Mouse (Mus musculus) midbrain, embryonic 16.5 days (tissue): ENCODE measurements around the gene Ptprg. TPM values are rescaled to one million over a fixed set of nuclear protein-coding genes. Genes with fewer than 3 reads are reported as not detected.
A peak's percentile ranks its signal among the peaks of the same experiment; 100 is the strongest.

Source experiments
- ATAC-seq: fragments of 200-750 bp; cut with Nextera tagmentation; 2 replicates; pipeline ENCODE4 v1.8.0; 2017; ENCODE audit warnings: moderate TSS enrichment
- H3K27ac ChIP-seq: fragments of 300-500 bp; sonication (generic); 2 replicates; pipeline ENCODE4 v1.5.1; 2014; ENCODE audit warnings: mild to moderate bottlenecking, low read length, mixed read lengths
- H3K27me3 ChIP-seq: fragments of 300-500 bp; sonication (generic); 2 replicates; pipeline ENCODE4 v1.6.1; 2014; ENCODE audit warnings: low read depth, low read length, mixed read lengths; ENCODE audit not compliant: control insufficient read depth, insufficient read depth
- H3K36me3 ChIP-seq: fragments of 300-500 bp; sonication (generic); 2 replicates; pipeline ENCODE4 v1.6.1; 2014; ENCODE audit warnings: mild to moderate bottlenecking, low read length, moderate library complexity, mixed read lengths; ENCODE audit not compliant: control insufficient read depth, insufficient read depth
- H3K4me1 ChIP-seq: fragments of 300-500 bp; sonication (generic); 2 replicates; pipeline ENCODE4 v1.6.1; 2014; ENCODE audit warnings: mild to moderate bottlenecking, low read length, mixed read lengths; ENCODE audit not compliant: control insufficient read depth, insufficient read depth
- H3K4me2 ChIP-seq: fragments of 300-500 bp; sonication (generic); 2 replicates; pipeline ENCODE4 v1.6.1; 2014; ENCODE audit warnings: mild to moderate bottlenecking, low read length, mixed read lengths
- H3K4me3 ChIP-seq: fragments of 300-500 bp; sonication (generic); 2 replicates; pipeline ENCODE4 v1.5.1; 2014; ENCODE audit warnings: low read depth, mild to moderate bottlenecking, low read length, moderate library complexity, mixed read lengths
- H3K9ac ChIP-seq: fragments of 300-500 bp; sonication (generic); 2 replicates; pipeline ENCODE4 v1.6.1; 2014; ENCODE audit warnings: low read depth, low read length, mixed read lengths
- H3K9me3 ChIP-seq: fragments of 300-500 bp; sonication (generic); replicated peaks from 2 replicates; pipeline ENCODE4 v1.6.1; 2014; ENCODE audit warnings: mild to moderate bottlenecking, low read length, mixed read lengths; ENCODE audit not compliant: control insufficient read depth, poor library complexity, severe bottlenecking
- whole genome bisulfite sequencing: fragments of 180-500 bp; shearing (Covaris S2); extraction: QIAGEN DNeasy Blood & Tissue Kit; methylation state at CpG from one replicate; pipeline ENCODE4 v1.1.7; 2014; 5-methylcytosine and 5-hydroxymethylcytosine counted together
- polyA plus RNA-seq: library from polyadenylated mRNA; unstranded; fragments of >200 nt; fragmentation: Nextera tagmentation; extraction: Ambion mirVana; gene quantifications from 2 replicates; pipeline ENCODE4 v1.2.1, GENCODE M21; 2015

Ptprg gene
- polyA plus RNA-seq, 1 experiment from 2014 or later = 37.6 TPM

GRCm38 (mm10) chr14:11678201-11678600 is 124.9 kb downstream of the Ptprg start:
- H3K36me3 ChIP-seq = no peaks in the 10 kb centered on the region
- no peaks in the 10 kb centered on the region for H3K27me3 ChIP-seq
- no peak overlapping the region for H3K4me2 ChIP-seq
- H3K4me1 ChIP-seq = peaks cover 6% of the 10 kb centered on the region; the same call in 1 of the 2 replicates
- ATAC-seq = no peak
- no peak overlapping the region for H3K9ac ChIP-seq
- H3K27ac ChIP-seq = no peak overlapping the region
- 79% methylated on average over 4 of the region's 4 CpGs for WGBS
- no peak overlapping the region for H3K4me3 ChIP-seq
- no peaks in the 10 kb centered on the region for H3K9me3 ChIP-seq

- H3K4me3 ChIP-seq = no peak overlapping the region
- 72% methylated on average over 3 of the region's 3 CpGs for WGBS
- H3K4me2 ChIP-seq = no peak overlapping the region
- H3K27ac ChIP-seq = no peak overlapping the region
- H3K27me3 ChIP-seq = no peaks in the 10 kb centered on the region
- no peaks in the 10 kb centered on the region for H3K36me3 ChIP-seq
- ATAC-seq = no peak
- H3K9me3 ChIP-seq = no peaks in the 10 kb centered on the region
- H3K4me1 ChIP-seq = peaks cover 14% of the 10 kb centered on the region
- H3K9ac ChIP-seq = no peak overlapping the region
These were observed 126.4 kb downstream of the Ptprg start for GRCm38 (mm10) chr14:11679741-11680140.

- Histone ChIP-seq H3K4me3 (no peak overlapping the region), H3K36me3 (no peaks in the 10 kb centered on the region), H3K27me3 (no peaks in the 10 kb centered on the region), H3K9ac (no peak overlapping the region), H3K4me2 (no peak overlapping the region), H3K9me3 (no peaks in the 10 kb centered on the region), H3K4me1 (peaks cover 14% of the 10 kb centered on the region), H3K27ac (no peak overlapping the region)
- no peak for ATAC-seq
- WGBS = 80% methylated on average over 2 of the region's 2 CpGs
These were observed 127.3 kb downstream of the Ptprg start for GRCm38 (mm10) chr14:11680621-11681020.

GRCm38 (mm10) chr14:11682441-11682840 is 129.1 kb downstream of the Ptprg start:
- H3K4me3 ChIP-seq = no peak overlapping the region
- H3K4me2 ChIP-seq = no peak overlapping the region
- peaks cover 14% of the 10 kb centered on the region for H3K4me1 ChIP-seq
- H3K9me3 ChIP-seq = no peaks in the 10 kb centered on the region
- no peaks in the 10 kb centered on the region for H3K36me3 ChIP-seq
- ATAC-seq = no peak
- no peaks in the 10 kb centered on the region for H3K27me3 ChIP-seq
- H3K9ac ChIP-seq = no peak overlapping the region
- H3K27ac ChIP-seq = no peak overlapping the region
- 29% methylated on average over 3 of the region's 3 CpGs for WGBS

GRCm38 (mm10) chr14:11683386-11684081 is 130.2 kb downstream of the Ptprg start:
- Histone ChIP-seq H3K4me2 (no peak overlapping the region), H3K27me3 (no peaks in the 10 kb centered on the region), H3K36me3 (no peaks in the 10 kb centered on the region), H3K9ac (no peak overlapping the region), H3K4me1 (peaks cover 14% of the 10 kb centered on the region), H3K9me3 (no peaks in the 10 kb centered on the region), H3K4me3 (no peak overlapping the region), H3K27ac (no peak overlapping the region)
- peak; percentile 43; the same call in 1 of the 2 replicates for ATAC-seq
- WGBS = 34% methylated on average over 10 of the region's 10 CpGs

- ATAC-seq = no peak
- Histone ChIP-seq H3K4me3 (no peak overlapping the region), H3K27ac (no peak overlapping the region), H3K9ac (no peak overlapping the region), H3K36me3 (no peaks in the 10 kb centered on the region), H3K27me3 (no peaks in the 10 kb centered on the region), H3K4me1 (peaks cover 17% of the 10 kb centered on the region), H3K9me3 (no peaks in the 10 kb centered on the region), H3K4me2 (no peak overlapping the region)
- 45% methylated on average over 2 of the region's 2 CpGs for WGBS
These were observed 130.8 kb downstream of the Ptprg start for GRCm38 (mm10) chr14:11684104-11684503.

- Histone ChIP-seq H3K4me1 (peaks cover 16% of the 10 kb centered on the region), H3K36me3 (no peaks in the 10 kb centered on the region), H3K9me3 (no peaks in the 10 kb centered on the region), H3K4me3 (no peak overlapping the region), H3K9ac (no peak overlapping the region), H3K4me2 (no peak overlapping the region), H3K27ac (no peak overlapping the region), H3K27me3 (no peaks in the 10 kb centered on the region)
- ATAC-seq = no peak
- 79% methylated on average over 1 of the region's 1 CpGs for WGBS
These were observed 134.2 kb downstream of the Ptprg start for GRCm38 (mm10) chr14:11687541-11687940.

GRCm38 (mm10) chr14:11688142-11688541 is 134.8 kb downstream of the Ptprg start:
- H3K4me2 ChIP-seq = no peak overlapping the region
- no peaks in the 10 kb centered on the region for H3K36me3 ChIP-seq
- H3K4me1 ChIP-seq = peaks cover 16% of the 10 kb centered on the region
- 82% methylated on average over 6 of the region's 6 CpGs for WGBS
- no peak for ATAC-seq
- H3K9ac ChIP-seq = no peak overlapping the region
- no peak overlapping the region for H3K27ac ChIP-seq
- no peaks in the 10 kb centered on the region for H3K9me3 ChIP-seq
- no peaks in the 10 kb centered on the region for H3K27me3 ChIP-seq
- H3K4me3 ChIP-seq = no peak overlapping the region

GRCm38 (mm10) chr14:11690066-11690465 is 136.7 kb downstream of the Ptprg start:
- no peak overlapping the region for H3K9ac ChIP-seq
- H3K27ac ChIP-seq = no peak overlapping the region
- no peak overlapping the region for H3K4me2 ChIP-seq
- no peak overlapping the region for H3K4me3 ChIP-seq
- H3K9me3 ChIP-seq = no peaks in the 10 kb centered on the region
- ATAC-seq = no peak
- H3K4me1 ChIP-seq = peaks cover 9% of the 10 kb centered on the region
- 83% methylated on average over 1 of the region's 1 CpGs for WGBS
- H3K27me3 ChIP-seq = no peaks in the 10 kb centered on the region
- no peaks in the 10 kb centered on the region for H3K36me3 ChIP-seq
